Mouse (Mus musculus) lung, postnatal 36 days (tissue): Measurements from ENCODE around the gene Gm28360.
"Not testable (repeated sequence)": the region's sequence is repeated elsewhere in the genome, so short reads cannot be mapped to it uniquely, and the experiment has no call there.

Experiments used
- DNase-seq: peaks from one replicate; pipeline ENCODE4 v3.0.0; 2022; ENCODE audit warnings: mixed read lengths

Gm28360 gene

GRCm38 (mm10) chr1:117829781-117830180 lies at the start of gene Gm28360:
Gm28360 (plus strand) TSS chr1:117830081.
- DNase-seq = not testable (repeated sequence)

GRCm38 (mm10) chr1:117780833-117781232 lies 49.0 kb upstream of the Gm28360 start, which contains the start of gene B020011L13Rik:
B020011L13Rik (plus strand) TSS chr1:117781133.
- DNase-seq = not testable (repeated sequence)

GRCm38 (mm10) chr1:117816271-117816670 lies 13.6 kb upstream of the Gm28360 start:
- DNase-seq = not testable (repeated sequence)

- DNase-seq = not testable (repeated sequence)
Observed at GRCm38 (mm10) chr1:117851718-117852117, 21.8 kb downstream of the Gm28360 start.
